Mouse (Mus musculus) hindbrain, embryonic 11.5 days (tissue): ENCODE results near the gene Taar7d. TPM values are rescaled to one million over a fixed set of nuclear protein-coding genes. Genes with fewer than 3 reads are reported as not detected.
"Not testable (repeated sequence)": the region's sequence is repeated elsewhere in the genome, so short reads cannot be mapped to it uniquely, and the experiment has no call there.

ENCODE experiments used
- ATAC-seq: fragments of 200-750 bp; cut with Nextera tagmentation; 2 replicates; pipeline ENCODE4 v1.8.0; 2017; ENCODE audit warnings: mild to moderate bottlenecking, moderate TSS enrichment, moderate library complexity; ENCODE audit not compliant: low FRiP score
- DNase-seq: peaks from one replicate; pipeline ENCODE4 v3.0.0-alpha.2; 2015; ENCODE audit warnings: low spot score
- H3K27ac ChIP-seq: fragments of 300-500 bp; sonication (generic); 2 replicates; pipeline ENCODE4 v1.5.1; 2014; ENCODE audit warnings: mild to moderate bottlenecking, low read depth, low read length
- H3K27me3 ChIP-seq: fragments of 300-500 bp; sonication (generic); 2 replicates; pipeline ENCODE4 v1.6.1; 2014; ENCODE audit warnings: mild to moderate bottlenecking, low read length, moderate library complexity, mixed read lengths; ENCODE audit not compliant: control insufficient read depth, insufficient read depth
- H3K36me3 ChIP-seq: fragments of 300-500 bp; sonication (generic); 2 replicates; pipeline ENCODE4 v1.6.1; 2014; ENCODE audit warnings: mild to moderate bottlenecking, low read length, moderate library complexity, mixed read lengths; ENCODE audit not compliant: control insufficient read depth, insufficient read depth
- H3K4me1 ChIP-seq: fragments of 300-500 bp; sonication (generic); replicated peaks from 2 replicates; pipeline ENCODE4 v1.6.1; 2014; ENCODE audit warnings: low read length, mixed read lengths; ENCODE audit not compliant: control insufficient read depth, insufficient read depth
- H3K4me2 ChIP-seq: fragments of 300-500 bp; sonication (generic); replicated peaks from 2 replicates; pipeline ENCODE4 v1.6.1; 2014; ENCODE audit warnings: mild to moderate bottlenecking, low read depth, low read length
- H3K4me3 ChIP-seq: fragments of 300-500 bp; sonication (generic); 2 replicates; pipeline ENCODE4 v1.5.1; 2014; ENCODE audit warnings: low read depth, low read length
- H3K9ac ChIP-seq: fragments of 300-500 bp; sonication (generic); 2 replicates; pipeline ENCODE4 v1.6.1; 2014; ENCODE audit warnings: low read depth, low read length
- H3K9me3 ChIP-seq: fragments of 300-500 bp; sonication (generic); 2 replicates; pipeline ENCODE4 v1.6.1; 2016; ENCODE audit warnings: low read length; ENCODE audit not compliant: control insufficient read depth
- WGBS: fragments of 180-500 bp; shearing (Covaris S2); extraction: QIAGEN DNeasy Blood & Tissue Kit; methylation state at CpG from one replicate; pipeline ENCODE4 v1.1.7; 2014; 5-methylcytosine and 5-hydroxymethylcytosine counted together
- polyA plus RNA-seq: library from polyadenylated mRNA; unstranded; fragments of >200 nt; fragmentation: Nextera tagmentation; extraction: Ambion mirVana; gene quantifications from 2 replicates; pipeline ENCODE4 v1.2.1, GENCODE M21; 2014

Taar7d gene
- polyA plus RNA-seq, 1 experiment from 2014 or later: not detected

DNA sequence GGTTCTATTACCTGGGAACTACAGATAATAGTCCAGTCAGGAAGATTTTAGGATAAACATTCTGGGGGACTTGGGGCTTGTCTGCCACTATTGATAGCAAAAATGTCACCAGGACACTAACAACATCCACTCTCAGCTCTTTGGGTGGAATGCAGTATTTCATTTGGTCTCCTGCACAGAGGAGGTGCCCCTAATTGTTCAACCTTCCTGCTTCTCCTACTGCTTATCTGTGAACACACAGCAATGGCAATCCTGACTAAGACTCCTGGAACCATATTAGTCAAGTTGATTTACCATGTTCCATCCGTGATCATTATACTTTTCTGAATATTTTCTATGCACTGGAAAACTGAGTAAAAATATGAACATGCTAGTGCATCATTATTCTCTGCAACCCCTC lies 18.9 kb upstream of the Taar7d start:
- no peaks in the 10 kb centered on the region for H3K36me3 ChIP-seq
- 92% methylated on average over 1 of the region's 1 CpGs for WGBS
- ATAC-seq (no peak), DNase-seq (no peak)
- H3K4me3 ChIP-seq: no peak overlapping the region
- no peak overlapping the region for H3K4me2 ChIP-seq
- H3K9ac ChIP-seq: no peak overlapping the region
- H3K27me3 ChIP-seq: no peaks in the 10 kb centered on the region
- no peak overlapping the region for H3K27ac ChIP-seq
- H3K4me1 ChIP-seq: no peaks in the 10 kb centered on the region
- no peaks in the 10 kb centered on the region for H3K9me3 ChIP-seq

DNA sequence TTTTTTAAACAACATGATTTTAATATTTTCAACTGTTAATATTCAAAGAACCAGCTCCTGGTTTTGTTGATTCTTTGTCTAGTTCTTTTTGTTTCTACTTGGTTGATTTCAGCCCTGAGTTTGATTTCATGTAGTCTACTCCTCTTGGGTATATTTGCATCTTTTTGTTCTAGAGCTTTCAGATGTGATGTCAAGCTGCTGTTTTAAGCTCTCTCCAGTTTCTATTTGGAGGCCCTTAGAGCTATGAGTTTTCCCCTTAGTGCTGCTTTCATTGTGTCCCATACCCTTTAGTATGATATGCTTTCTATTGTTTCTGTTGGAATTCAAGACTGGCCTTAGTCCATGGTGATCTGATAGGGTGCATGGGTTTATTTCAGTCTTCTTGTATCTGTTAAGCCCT lies 4.3 kb downstream of the Taar7d start:
- H3K36me3 ChIP-seq: no peaks in the 10 kb centered on the region
- H3K4me2 ChIP-seq: no peak overlapping the region
- no peak overlapping the region for H3K4me3 ChIP-seq
- DNase-seq (no peak), ATAC-seq (no peak)
- H3K9ac ChIP-seq: no peak overlapping the region
- no peaks in the 10 kb centered on the region for H3K4me1 ChIP-seq
- no peak overlapping the region for H3K27ac ChIP-seq
- H3K9me3 ChIP-seq: no peaks in the 10 kb centered on the region
- no peaks in the 10 kb centered on the region for H3K27me3 ChIP-seq

DNA sequence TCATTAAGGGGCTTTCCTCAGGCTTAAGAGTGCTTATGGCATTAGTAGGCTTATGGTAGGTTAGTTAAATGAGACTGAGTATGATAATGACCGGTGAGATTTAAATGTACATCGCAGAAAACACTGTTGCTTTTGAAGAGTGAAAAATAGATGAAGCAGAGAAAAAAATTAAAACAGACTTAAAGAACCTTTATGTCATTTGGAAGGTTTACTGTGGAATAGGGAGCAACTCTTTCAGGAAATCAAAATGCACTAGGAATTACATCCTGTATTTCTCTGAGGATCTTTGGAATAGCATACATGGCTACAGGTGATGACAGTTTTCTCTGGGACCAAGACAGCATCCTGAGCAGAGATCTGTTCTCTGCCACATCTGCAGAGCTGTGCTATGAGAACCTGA lies 10.3 kb downstream of the Taar7d start, which contains the start of gene Taar7e:
TSS of gene Taar7e (plus strand) at position 301 of the 400 bp plus-strand sequence.
- H3K9me3 ChIP-seq: no peaks in the 10 kb centered on the region
- ATAC-seq: no peak
- no peak within 1 kb of the TSS for H3K4me3 ChIP-seq
- H3K36me3 ChIP-seq: no peaks in the 10 kb centered on the region
- H3K27ac ChIP-seq: no peak within 1 kb of the TSS
- H3K9ac ChIP-seq: no peak within 1 kb of the TSS
- H3K4me2 ChIP-seq: no peak within 1 kb of the TSS
- no peak for DNase-seq
- H3K4me1 ChIP-seq: no peaks in the 10 kb centered on the region
- 97% methylated on average over 2 of the region's 2 CpGs for WGBS
- no peaks in the 10 kb centered on the region for H3K27me3 ChIP-seq

DNA sequence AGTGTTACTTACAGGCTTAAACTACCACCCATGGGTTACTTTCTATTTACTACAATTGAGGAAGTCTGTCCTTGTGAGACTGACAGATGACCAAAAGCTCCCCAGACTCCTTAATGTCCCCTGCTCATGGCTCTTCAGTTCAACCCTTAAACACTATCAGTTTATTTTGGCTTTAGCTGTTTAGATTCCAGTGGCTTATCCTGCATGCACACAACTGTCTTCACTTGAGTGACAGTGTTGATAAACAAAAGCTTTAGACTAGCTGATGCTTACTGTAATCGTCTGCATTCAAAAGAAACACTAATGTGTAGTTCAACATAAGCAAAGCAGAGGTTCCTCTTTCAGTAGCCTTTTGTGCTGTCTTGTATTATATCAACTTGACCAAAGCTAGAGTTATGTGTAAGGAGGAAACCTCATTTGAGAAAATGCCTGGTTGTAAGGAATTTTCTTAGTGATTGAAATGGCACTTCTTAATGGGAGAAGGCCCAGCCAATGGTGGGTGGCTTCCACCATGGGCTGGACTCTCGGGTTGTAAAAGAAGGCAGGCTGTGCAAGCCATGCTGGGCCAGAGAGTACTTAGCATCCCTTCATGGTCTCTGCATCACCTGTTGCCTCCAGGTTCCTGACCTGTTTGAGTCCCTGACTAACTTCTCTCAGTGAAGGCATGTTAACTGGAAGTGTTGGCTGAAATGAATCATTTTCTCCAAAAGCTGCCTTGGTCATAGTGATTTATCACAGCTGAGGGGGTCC lies 13.3 kb downstream of the Taar7d start:
- Histone ChIP-seq H3K27ac (no peak overlapping the region), H3K4me3 (no peak overlapping the region), H3K9ac (no peak overlapping the region), H3K27me3 (no peaks in the 10 kb centered on the region), H3K9me3 (no peaks in the 10 kb centered on the region), H3K36me3 (no peaks in the 10 kb centered on the region), H3K4me2 (no peak overlapping the region), H3K4me1 (no peaks in the 10 kb centered on the region)
- 74% methylated on average over 2 of the region's 2 CpGs for WGBS
- ATAC-seq: no peak
- DNase-seq: no peak

DNA sequence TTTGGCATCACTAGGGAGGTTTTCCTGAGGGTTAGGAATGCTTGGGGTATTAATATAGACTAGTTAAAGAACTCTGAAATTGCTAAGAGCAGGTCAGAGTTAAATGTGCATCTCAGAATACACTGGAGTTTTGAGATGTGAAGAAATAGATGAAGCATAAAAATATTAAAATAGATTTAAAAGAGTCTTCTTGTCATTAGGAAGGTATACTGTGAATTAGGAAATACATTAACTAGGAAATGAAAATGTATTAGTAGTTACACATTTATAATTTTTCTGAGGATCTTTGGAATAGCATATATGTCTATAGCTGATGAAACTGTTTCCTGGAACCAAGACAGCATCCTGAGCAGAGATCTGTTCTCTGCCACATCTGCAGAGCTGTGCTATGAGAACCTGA lies 22.2 kb downstream of the Taar7d start, which contains the start of gene Taar7f:
TSS of gene Taar7f (plus strand) at position 301 of the 400 bp plus-strand sequence.
- Histone ChIP-seq H3K4me2 (no peak within 1 kb of the TSS), H3K27me3 (no peaks in the 10 kb centered on the region), H3K9me3 (no peaks in the 10 kb centered on the region), H3K4me3 (no peak within 1 kb of the TSS), H3K9ac (no peak within 1 kb of the TSS), H3K36me3 (no peaks in the 10 kb centered on the region), H3K4me1 (no peaks in the 10 kb centered on the region), H3K27ac (no peak within 1 kb of the TSS)
- ATAC-seq (no peak), DNase-seq (no peak)

DNA sequence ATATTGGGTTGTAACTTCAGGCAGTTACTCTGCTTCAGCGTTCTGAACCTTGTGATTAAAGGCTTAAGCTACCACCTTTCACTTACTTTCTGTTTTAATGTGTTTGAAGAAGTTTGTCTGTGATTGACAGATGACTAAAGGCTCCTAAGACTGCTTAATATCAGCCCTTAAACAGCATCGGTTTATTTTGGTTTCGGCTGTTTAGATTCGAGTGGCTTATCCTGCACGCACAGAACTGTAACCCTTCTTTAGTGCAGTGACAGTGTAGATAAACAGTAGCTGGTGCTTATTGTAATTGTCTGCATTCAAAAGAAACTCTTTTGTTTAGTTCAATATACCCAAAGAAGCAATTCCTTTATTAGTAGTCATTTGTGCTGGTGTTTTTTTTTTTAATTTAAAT lies 25.0 kb downstream of the Taar7d start:
- Histone ChIP-seq H3K9ac (no peak overlapping the region), H3K9me3 (no peaks in the 10 kb centered on the region), H3K27ac (no peak overlapping the region), H3K4me3 (no peak overlapping the region), H3K4me1 (no peaks in the 10 kb centered on the region), H3K4me2 (no peak overlapping the region), H3K36me3 (no peaks in the 10 kb centered on the region), H3K27me3 (no peaks in the 10 kb centered on the region)
- DNase-seq: no peak
- 86% methylated on average over 5 of the region's 5 CpGs for WGBS
- ATAC-seq: no peak

DNA sequence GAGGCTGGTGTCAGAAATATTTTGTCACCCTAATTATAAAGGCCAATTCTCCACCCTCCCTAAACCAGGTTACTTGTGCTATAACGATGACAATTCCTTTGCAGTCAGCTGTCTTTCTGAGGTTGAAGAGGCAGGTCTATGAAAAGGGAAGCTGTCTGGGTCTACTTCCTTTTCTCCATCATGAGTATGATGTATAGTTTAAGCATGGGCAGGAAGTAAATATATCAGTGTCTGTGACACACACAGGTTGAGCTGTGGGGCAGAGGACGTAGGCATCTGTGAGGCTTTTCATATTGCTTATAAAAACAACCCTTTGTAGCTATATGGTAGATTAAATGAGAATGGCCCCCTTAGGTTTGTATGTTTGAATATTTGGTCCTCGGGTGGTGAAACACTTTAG lies 32.0 kb downstream of the Taar7d start:
- H3K36me3 ChIP-seq: no peaks in the 10 kb centered on the region
- H3K27me3 ChIP-seq: no peaks in the 10 kb centered on the region
- H3K4me3 ChIP-seq: no peak overlapping the region
- H3K9ac ChIP-seq: no peak overlapping the region
- DNase-seq (no peak), ATAC-seq (no peak)
- H3K27ac ChIP-seq: no peak overlapping the region
- no peak overlapping the region for H3K4me2 ChIP-seq
- no peaks in the 10 kb centered on the region for H3K9me3 ChIP-seq
- H3K4me1 ChIP-seq: no peaks in the 10 kb centered on the region
- 95% methylated on average over 3 of the region's 3 CpGs for WGBS

DNA sequence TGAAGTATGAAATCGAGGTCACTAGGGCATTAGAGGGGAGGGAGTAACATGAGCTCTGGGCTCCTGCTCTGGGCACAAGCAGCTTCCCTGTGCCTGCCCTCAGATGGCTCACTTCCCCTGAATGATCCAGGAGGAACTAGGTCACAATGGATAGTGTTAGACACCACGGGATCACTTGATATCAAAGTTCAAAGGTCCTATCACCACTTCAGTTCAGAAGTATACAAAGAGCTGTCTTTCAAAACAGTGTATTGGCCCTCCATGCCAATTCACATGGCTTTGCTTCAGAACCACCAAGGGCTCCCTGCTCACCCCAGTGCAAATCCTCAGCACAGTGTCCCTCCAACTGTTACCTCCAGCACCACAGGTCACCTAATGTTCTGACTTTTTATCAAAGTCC lies 47.7 kb downstream of the Taar7d start:
- H3K4me2 ChIP-seq, H3K27me3 ChIP-seq, H3K4me1 ChIP-seq, H3K9ac ChIP-seq, H3K9me3 ChIP-seq, H3K36me3 ChIP-seq, H3K27ac ChIP-seq, ATAC-seq, H3K4me3 ChIP-seq, DNase-seq: not testable (repeated sequence)
- WGBS: 43% methylated on average over 2 of the region's 2 CpGs

DNA sequence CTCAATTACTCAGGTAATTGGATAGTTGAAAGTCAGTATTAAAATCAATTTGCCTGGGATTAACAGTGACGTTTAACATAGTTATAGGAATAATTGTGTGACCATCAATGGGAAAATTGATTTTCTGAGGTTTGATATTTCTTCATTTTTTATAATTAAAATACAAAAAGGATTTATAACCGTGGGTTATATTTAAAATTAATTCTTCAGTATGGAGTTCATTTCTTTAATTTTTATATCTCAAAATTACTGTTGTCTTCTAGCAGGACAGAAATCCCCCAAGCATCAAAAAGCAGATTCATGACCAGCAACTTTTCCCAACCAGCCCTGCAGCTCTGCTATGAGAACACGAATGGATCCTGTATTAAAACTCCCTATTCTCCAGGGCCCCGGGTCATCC lies 49.2 kb downstream of the Taar7d start, which contains the start of gene Taar8a:
TSS of gene Taar8a (plus strand) at position 301 of the 400 bp plus-strand sequence.
- WGBS: 85% methylated on average over 2 of the region's 4 CpGs
- H3K4me2 ChIP-seq, H3K36me3 ChIP-seq, H3K27ac ChIP-seq, H3K4me1 ChIP-seq, H3K27me3 ChIP-seq, DNase-seq, H3K9ac ChIP-seq, H3K9me3 ChIP-seq, ATAC-seq, H3K4me3 ChIP-seq: not testable (repeated sequence)
